Mouse (Mus musculus) B cell, adult 2 months (primary cell): ENCODE measurements around the gene Rac2.

ENCODE experiments used
- DNase-seq, 2 experiments: peaks; one replicate each; pipeline ENCODE4 v3.0.0; 2022

The Rac2 gene

GRCm38 (mm10) chr15:78587050-78587994 is 14.7 kb upstream of the Rac2 start:
- peak; percentile 89 to 90 for DNase-seq

DNA sequence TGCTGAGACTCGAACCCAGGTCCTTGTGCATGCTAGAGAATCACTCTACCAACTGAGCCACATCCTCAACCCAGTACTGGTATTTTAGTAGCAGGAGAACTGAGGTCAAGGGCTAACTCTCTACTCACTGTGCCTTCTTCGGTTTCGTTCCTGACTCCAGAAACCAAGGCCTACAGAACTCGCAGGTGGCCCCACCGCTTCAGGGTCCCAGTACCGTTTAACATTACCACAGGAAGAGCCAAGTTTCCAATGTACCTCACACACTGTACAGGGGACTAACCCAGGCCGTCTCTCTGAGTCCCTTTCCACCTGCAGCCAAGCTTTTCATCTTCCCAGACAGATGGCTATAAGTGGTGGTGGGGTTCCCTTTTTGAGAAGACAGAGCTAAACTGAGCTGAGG is 12.8 kb upstream of the Rac2 start:
- DNase-seq, result no peak

DNA sequence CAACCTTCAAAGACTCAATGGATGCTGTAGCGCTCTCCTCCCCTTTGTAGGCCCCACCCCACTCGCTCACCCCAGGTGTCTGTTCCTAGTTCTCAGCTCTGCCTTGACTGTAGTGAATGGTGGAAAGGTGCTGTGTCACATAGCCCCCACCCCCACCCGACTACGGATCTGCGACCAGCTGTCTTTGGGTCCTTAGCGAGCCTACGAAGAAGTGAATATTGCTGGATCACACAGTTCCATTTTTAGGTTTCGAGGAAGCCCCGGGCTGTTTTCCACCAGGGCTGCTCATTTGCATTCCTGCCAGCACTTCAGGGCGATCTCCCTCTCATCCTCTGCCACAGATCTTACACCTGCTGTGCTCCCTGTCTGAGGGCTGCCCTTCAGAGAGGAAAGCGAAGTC is 10.8 kb upstream of the Rac2 start:
- DNase-seq, result no peak

DNA sequence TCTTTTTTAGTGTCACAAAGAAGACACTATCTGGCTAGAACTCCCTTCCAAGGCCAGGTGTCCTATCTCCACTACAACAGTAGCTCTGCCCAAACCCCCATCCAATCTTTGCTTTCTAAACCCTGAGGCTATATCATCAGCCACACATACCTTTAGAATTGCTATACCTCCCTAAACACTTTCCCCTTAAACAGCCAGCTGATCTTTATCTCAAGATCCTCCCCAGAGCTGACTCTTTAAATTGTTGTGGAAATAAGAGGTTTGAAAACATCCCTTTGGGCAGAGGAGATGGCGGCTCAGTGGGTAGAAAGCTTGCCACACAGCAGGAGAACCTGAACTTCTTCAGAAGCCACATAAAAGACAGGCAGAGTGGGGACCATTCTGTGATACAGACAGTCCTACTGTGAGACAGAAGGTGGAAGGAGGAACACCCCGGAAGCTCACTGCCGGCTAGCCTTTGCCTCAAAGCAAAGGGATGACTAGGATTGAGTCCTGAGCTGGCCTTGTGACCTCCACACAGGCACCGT is 3.8 kb upstream of the Rac2 start:
- no peak for DNase-seq

DNA sequence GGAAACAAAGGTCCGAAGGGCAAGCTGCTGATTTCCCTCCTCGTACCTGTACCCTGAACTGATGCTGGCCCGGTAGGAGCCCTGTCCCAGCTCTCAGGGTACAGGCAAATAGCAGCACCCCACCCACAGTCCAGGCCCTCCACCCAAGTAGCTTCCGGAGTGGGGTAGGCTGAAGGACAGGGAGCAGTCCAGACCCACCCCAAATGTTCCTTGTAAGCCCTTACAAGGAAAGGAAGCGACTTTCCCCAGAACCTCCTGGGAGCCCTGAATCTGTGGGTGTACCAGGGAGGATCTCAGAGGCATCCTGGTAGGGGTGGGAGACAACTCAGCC is 348 bp downstream of the Rac2 start:
- DNase-seq, result peak in 1 of 2 experiments; percentile 40

DNA sequence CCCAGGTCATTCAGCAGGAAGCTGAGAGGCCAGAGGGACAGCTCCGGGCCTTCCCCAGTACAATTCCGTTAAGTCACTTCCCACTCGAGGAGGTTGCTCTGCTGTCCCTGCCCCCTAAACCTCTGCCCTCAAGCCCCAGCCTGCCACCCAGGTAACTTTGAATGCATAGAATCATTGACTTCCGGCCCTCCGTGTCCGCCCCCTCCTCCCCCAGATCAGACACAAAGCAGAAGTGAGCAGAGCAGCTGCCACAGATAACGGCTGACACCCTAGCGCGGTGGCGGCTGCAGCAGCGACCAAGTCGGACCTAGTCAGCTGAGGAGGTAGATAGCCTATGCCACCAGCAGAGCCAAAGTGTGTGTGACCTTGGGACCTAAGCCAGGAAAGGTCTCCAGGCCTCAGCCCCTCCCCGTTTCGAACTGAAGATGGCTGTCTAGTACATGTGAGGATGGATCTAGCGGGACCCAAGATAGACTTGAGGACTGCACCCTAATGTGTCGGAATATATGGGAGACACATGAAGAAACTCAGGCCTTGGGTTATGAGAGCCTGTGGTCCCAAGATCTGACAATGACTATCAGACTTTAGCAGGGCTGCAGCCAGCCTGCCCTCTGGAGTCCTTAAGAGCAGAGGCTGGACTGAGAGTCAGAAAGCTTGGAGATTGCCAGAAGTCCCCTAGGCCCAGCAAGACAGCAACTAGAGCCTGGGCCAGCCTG is 871 bp downstream of the Rac2 start:
- DNase-seq, result peak; percentile 86 to 89

GRCm38 (mm10) chr15:78570170-78570569 is 2.4 kb downstream of the Rac2 start:
- DNase-seq, result no peak

DNA sequence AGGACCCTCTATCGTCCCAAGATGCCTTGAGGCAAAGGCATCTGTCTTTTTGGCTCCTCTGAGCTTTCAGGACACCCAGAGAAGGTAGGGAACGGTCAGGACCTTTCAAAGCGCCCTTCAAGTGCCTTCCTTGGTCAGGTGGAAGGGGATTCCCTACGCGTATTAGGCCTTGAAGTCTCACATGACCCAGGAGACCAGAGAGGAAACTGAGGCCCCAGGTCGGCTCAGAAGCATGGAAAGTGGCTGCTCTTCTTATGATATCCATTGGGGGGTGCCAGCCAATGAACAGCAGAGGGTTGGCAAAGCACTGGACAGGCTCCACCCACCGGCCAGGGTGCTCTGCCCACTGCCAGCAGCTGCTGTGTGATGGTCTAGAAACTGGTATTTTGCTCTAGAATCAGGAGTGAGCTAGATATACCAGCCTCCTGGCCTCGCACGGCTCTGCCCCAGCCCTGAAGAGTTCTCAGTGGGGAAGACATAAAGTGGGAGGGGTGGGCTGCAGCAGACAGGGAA is 4.9 kb downstream of the Rac2 start:
- no peak for DNase-seq

- DNase-seq, result no peak
Observed at GRCm38 (mm10) chr15:78564764-78565435, 7.7 kb downstream of the Rac2 start.

- DNase-seq, result peak; percentile 77 to 81
Observed at GRCm38 (mm10) chr15:78563937-78564336, 8.6 kb downstream of the Rac2 start.

DNA sequence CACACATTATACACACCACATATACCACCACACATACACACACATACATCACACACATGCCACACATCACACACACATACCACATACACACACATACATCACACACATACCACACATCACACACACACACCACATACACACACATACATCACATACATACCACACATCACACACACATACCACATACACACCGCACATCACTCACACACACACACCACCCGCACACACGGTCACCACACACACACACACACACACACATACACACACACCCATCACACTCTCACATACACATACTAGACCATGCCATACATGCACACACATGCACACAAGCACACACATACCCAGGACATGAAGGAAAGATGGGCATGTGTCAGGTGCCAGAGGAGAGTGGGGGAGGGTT is 9.2 kb downstream of the Rac2 start:
- DNase-seq, result no peak

DNA sequence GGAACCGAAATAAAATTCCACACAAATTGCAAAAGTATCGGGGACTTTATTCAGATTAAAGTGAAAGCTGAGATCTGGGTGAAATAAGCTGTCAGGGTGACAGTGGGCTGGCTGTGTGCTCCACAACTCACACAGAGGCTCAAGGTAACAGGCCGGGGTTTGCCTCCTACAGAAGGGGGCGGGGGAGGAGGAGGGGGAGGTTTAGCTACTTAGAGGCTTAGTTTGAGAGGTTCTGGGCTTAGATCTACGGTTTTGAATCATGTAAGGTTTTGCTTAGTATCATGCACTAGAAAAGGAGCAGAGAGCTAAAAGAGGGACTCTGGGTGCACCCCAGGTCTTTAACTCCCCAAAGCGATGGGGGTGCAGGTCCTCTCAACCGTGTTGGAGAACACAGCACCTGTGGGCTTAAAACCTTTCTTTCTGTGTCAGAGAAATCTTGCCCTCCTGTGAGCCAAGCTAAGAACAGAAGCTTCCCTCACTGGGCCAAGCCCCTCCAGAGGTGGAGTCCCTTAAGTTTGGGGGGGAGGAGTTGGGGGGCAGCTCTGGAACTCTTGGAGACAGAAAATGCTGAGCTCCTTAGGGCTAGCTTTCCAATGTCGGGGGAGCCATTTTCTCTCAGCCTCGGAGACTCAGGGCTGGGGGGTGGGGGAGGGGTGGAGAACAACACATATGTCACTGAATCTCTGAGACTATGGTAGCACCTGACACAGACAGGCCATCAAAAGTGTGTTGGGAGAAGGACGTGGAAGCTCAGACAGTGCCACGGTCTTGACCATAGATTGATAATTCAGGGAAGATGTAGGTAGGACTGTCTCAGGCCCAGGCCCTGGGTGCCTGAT is 13.2 kb downstream of the Rac2 start:
- DNase-seq, result no peak

DNA sequence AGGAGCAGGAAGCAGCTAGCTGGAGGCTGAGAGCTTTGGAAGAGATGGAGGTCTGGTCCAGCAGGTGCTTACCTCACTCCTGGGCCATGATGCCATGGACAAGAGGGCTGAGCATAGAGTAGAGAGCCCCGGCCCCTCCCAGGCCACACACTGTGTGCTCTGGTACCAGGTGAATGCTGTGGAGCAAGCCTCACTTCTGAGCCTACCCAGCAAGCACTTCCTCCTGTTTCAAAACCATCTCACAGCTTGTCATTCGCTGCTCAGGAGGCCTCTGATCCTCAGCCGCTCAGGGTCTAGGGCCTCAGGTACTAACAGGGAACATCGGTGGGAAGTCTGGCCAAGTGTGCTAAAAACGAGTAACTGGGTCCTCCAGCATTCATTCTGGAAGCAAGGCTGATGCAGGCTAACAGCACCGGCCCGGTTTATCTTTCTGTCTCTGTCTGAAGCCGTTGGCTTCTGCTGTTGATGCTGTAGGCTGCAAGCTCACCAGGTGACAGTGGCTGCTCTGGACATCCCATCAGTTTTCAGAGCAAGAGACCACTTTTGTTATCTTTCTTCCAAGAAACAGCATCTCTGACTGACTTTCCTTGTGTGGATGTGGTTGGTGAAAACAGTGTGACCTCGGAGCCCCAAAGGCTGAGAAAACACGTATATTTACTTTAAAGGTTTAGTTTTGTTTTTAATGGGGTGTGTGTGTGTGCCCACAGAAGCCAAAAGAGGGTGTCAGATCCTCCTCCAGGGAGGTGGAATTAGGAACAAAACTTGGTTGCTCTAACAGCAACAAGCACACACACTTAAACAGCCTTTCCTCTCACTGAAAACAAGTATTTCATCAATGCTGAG is 14.7 kb downstream of the Rac2 start:
- no peak for DNase-seq

- DNase-seq, result no peak
Observed at GRCm38 (mm10) chr15:78554545-78555313, 17.9 kb downstream of the Rac2 start.

DNA sequence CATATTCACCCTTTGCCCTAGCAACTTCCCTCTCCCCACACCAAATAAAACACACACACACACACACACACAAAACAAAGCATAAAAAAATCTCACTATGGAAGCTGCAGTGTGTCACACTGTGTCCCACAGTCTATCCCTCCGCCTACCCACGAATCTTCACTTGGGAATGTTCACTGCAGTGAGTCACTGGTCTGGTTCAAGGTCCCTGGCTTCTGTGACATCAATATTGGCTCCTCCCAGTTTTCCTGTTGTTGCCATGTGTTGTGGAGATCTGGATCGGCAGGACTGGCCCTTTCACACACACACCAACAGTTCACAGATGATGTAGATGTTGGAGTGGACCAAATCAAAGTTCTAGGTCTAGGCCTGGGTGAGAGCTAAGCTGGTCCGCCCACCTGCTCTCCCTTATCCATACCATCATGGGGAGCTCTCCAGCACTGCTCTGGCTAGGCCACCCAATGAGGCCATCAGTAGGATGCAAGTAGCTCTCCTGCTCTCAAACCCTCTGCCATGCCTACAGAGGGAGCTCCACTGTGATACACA is 23.3 kb downstream of the Rac2 start:
- DNase-seq, result no peak

DNA sequence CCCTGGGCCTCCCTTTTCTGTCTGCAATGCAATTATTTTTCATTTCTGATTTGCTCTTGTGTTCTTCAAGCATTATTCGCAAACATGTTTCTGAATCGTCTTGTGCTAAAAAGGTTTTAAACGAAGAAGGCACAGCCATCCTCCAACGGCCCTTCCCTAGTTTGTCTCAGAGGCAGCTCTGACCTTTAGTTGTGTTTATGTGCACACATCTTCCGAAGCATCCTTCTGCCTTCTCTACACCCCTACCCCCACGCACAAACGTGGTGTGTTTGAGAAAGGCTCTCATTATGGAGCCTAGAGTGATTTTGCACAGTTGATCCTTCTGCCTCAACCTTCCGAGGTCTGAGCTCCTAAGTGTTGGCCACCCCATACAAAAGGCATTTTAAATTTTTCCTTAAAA is 23.9 kb downstream of the Rac2 start:
- no peak for DNase-seq

DNA sequence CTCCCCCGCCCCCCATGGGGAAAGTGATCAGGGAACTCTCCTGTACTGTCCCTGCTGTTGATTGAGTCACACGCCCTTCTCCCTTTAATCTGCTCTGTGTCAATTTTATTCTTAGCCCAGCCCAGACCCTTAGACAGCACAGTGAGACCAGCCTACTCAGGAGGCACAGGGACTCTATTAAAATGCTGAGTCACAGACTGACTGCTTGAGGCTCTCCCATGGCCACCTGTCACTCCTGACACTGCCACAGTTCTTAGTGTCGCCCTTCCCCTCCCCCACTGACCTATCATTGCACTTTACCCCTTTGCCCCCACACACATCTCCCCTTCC is 24.3 kb downstream of the Rac2 start:
- no peak for DNase-seq

DNA sequence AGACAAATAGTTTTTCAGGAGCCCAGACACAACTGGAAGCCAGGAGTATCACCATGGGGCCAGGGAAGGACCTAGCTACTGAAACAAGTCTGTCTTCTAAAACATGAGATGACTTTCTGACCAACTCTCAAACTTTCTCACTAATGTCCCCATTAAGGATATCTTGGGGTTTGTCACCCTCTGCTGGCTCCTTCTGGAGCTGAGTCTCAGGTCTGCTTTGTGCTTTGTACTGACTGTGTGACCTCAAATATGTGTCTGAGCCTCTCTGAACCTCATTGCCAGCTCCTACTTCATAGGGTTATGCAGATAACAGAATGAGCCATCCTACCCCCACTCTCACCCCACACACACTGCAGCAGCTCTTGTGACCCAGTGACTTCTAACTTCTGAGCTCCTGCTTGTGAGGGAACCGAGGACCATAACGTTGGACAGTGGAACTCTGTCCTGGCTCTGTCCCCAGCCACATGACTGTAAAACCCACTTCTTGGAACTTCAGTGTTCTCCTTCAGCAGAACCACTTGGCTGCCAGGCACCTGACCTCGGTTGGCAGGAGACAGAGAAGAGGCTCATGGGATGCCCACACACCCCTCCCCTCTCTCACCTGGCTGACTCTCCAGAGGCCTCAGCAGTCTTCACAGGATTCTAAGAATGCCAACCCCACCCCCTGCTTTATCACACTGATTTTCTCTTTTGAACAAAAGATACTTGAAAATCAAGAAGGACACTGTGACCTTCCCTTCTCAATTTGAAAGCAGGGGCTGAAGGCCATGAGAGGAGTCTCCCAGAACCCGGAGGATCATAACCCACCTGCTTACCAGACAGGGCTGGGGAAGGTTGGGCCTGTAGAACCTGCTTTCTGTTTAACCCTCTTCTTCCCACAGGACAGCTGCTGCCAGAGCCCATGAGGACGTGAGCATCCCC is 24.9 kb downstream of the Rac2 start:
- DNase-seq, result peak; percentile 62 to 63

DNA sequence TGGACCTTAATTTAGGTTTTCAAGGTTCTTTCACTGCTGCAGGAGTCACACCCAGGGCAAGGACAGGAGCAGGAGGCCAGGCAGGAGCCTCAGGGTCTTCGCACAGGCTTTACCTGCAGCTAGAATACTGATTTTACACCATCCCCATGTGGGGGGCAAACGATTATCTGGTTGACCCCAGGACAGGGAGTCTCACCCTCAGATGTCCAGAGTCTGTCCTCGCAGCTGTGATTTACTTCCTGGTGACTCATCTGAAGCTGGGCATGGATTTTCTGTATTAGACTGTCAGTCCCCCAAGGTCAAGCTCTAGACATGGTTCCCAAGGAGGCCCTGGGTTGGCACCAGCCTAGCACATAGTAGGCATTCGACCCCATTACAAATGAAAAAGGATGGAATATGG is 26.5 kb downstream of the Rac2 start:
- DNase-seq, result no peak
